Mouse (Mus musculus) G1E (cell line): ENCODE data around the gene Depdc1b. TPM values are rescaled to one million over a fixed set of nuclear protein-coding genes. Genes with fewer than 3 reads are reported as not detected.

Experiments used
- ATAC-seq: 2 replicates; pipeline ENCODE4 v1.8.0; 2016; ENCODE audit warnings: mild to moderate bottlenecking; ENCODE audit not compliant: insufficient number of reproducible peaks, poor library complexity, low FRiP score, severe bottlenecking; ENCODE audit errors: extremely low read depth
- DNase-seq: peaks from one replicate; pipeline ENCODE4 v3.0.0; 2012; ENCODE audit warnings: low spot score
- H3K27me3 ChIP-seq: 2 replicates; pipeline ENCODE4 v1.6.1; 2012; ENCODE audit warnings: mild to moderate bottlenecking, low read length, inconsistent platforms; ENCODE audit not compliant: insufficient read depth
- H3K36me3 ChIP-seq: replicated peaks from 2 replicates; pipeline ENCODE3; 2012; ENCODE audit warnings: mild to moderate bottlenecking, inconsistent platforms
- H3K4me1 ChIP-seq: 2 replicates; pipeline ENCODE4 v1.6.1; 2012; ENCODE audit warnings: low read depth, low read length, inconsistent platforms, mixed read lengths; ENCODE audit not compliant: insufficient read depth
- H3K4me3 ChIP-seq: 2 replicates; pipeline ENCODE4 v1.5.1; 2012; ENCODE audit warnings: low read depth, mild to moderate bottlenecking, inconsistent platforms, low read length, moderate library complexity, mixed read lengths
- H3K9me3 ChIP-seq: replicated peaks from 2 replicates; pipeline ENCODE4 v1.6.1; 2012; ENCODE audit warnings: inconsistent platforms
- CTCF ChIP-seq: IDR thresholded peaks from 2 replicates; pipeline ENCODE4 v1.5.1; 2012; ENCODE audit warnings: low read depth, low read length, inconsistent platforms, mixed read lengths
- GATA1 ChIP-seq: IDR thresholded peaks from 2 replicates; pipeline ENCODE4 v1.6.1; 2012; ENCODE audit warnings: borderline replicate concordance, low read length, inconsistent platforms, mixed read lengths
- GATA2 ChIP-seq: IDR thresholded peaks from 2 replicates; pipeline ENCODE4 v1.6.1; 2012; ENCODE audit warnings: low read depth, low read length, inconsistent platforms, borderline replicate concordance
- POLR2AphosphoS5 ChIP-seq: IDR thresholded peaks from 2 replicates; pipeline ENCODE4 v1.6.1; 2012; ENCODE audit warnings: low read depth, low read length, inconsistent platforms; ENCODE audit not compliant: insufficient replicate concordance
- TAL1 ChIP-seq: conservative IDR thresholded peaks from 2 replicates; pipeline ENCODE4 v1.6.1; 2012; ENCODE audit warnings: low read depth, low read length, inconsistent platforms, mixed read lengths
- polyA plus RNA-seq: library from polyadenylated mRNA; stranded (reverse); fragments of >175 nt; gene quantifications from 2 replicates; pipeline ENCODE4 v1.2.3, GENCODE M21; 2012
- total RNA-seq, 2 experiments: library from RNA; stranded (forward) in 1 of 2; stranded (reverse) in 1 of 2; fragments of 200-1000 nt in 1 of 2; fragments of >200 nt in 1 of 2; fragmentation: Nextera tagmentation in 1 of 2; gene quantifications; 2 replicates each; pipeline ENCODE4 v1.2.3; 2014 to 2017

Gene Depdc1b
- total RNA-seq (2014; fragmentation: Nextera tagmentation) (46.1 and 61.3 TPM in 2 replicates), total RNA-seq (2017) (36.8 and 50.5 TPM in 2 replicates), polyA plus RNA-seq (3.5 and 4.7 TPM in 2 replicates)

DNA sequence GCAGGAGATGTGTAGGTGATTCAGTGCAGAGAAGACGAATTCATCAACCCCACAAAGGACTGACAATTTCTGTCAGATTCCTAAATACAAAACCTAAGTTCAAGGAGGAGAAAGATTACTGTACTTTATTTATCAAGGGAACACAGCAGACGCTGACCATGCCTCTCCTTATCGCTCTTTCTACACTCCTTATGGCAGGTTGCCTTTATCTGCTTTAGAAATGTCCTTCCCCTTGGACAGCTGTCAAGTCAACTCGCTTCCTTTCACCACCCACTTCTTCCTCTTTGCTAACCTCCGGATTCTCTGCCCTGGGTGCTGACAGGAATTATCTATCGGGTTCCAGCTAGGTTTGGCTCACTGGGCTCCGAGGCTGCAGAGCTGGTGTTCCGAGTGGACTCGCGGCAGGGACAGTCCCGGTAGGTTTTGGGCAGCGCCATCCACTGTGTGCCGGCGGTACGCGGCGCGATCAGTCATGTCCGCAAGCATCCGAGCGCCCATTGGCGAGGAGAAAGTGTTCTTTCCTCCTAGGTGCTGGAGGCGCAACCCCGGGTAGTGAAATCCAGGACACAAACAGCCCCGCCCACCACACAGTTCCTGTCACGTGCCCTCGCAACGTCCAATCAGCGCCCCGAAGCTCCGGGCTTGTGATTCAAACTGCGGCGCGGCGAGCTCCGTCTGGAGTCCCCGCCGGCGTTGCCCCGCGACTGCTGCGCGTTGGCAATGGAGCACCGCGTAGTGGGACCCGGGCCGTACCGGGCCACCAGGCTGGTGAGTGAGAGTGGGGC is at the start of gene Depdc1b:
Gene Depdc1b, plus strand, starts transcription at position 631 of the 785 bp plus-strand sequence.
- Histone ChIP-seq H3K4me1 (peaks cover 25% of the 10 kb centered on the region), H3K4me3 (peak within 1 kb of the TSS; percentile 97), H3K27me3 (peaks cover 5% of the 10 kb centered on the region; the same call in 1 of the 2 replicates), H3K36me3 (peaks cover 16% of the 10 kb centered on the region), H3K9me3 (no peaks in the 10 kb centered on the region)
- TF ChIP-seq CTCF (no peak), GATA1 (no peak), TAL1 (peak; percentile 97)
- ATAC-seq (peak; percentile 85), DNase-seq (peak; percentile 93)

DNA sequence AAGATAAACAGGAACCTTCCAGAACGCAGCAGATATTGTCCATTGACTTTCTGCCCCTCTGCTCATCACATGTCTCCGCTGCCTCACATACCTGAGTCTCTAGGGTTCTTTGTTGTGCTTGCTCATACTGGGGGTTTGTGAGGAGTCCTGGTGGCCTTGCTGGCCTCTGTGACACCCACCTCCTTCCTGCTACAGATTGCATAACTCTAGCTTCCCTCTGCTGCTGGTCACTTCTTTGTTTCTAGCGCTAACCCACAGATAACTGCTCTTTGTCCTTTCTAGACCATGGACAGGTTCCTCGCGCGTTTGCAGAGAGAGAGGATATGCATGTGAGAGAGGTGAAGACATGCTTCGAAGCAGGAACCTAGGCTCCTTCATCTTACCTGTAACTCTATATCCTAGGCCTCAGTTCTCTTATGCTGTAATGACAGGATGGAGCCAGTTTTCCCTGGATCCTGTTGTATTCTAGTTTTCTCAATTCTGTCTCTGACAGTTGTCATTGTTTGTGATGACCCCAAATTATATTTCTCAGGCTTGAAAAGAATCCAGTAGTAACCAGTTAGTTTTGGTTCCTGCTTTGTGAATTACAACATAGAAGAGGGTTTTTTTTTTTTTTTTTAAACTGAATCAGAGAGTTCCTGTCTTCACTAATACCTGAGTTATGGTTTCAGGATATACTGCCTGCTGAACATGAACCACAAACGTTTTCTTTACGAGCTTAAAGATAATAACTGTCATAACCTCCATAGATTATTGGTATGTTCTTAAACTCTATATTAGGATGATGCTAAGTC is 48.1 kb upstream of the Depdc1b start:
- Histone ChIP-seq H3K4me1 (peaks cover 6% of the 10 kb centered on the region), H3K36me3 (no peaks in the 10 kb centered on the region), H3K4me3 (no peak overlapping the region), H3K9me3 (no peaks in the 10 kb centered on the region), H3K27me3 (peaks cover 31% of the 10 kb centered on the region)
- ATAC-seq (no peak), DNase-seq (no peak)
- TF ChIP-seq TAL1 (no peak), POLR2AphosphoS5 (no peak), GATA1 (no peak), CTCF (no peak), GATA2 (no peak)

DNA sequence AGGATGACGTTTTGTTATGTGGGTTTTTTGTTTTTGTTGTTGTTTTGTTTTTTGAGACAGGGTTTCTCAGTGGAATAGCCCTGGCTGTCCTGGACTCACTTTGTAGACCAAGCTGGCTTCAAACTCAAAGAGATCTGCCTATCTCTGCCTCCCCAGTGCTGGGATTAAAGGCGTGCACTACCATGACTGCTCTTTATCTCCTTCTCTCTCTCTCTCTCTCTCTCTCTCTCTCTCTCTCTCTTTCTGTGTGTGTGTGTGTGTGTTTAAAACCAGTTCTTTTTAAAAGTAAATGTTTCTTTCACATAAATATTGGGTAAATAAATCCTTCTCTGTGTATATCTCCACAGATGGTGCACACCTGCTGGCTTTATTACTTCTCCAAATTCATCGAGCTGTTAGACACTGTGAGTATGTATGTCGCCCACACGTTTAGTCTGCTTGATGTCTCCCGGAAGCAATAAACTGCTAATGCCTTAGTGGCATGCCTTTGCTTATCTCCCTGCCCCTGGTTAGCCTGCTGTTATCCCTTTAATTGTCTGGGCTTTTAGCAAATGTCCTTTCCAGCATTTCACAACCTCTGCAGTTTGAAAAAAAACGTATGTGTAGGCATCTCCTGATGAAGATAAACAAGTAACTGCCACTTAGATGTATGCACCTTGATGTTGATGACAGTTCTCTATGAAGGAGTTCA is 44.5 kb upstream of the Depdc1b start:
- Histone ChIP-seq H3K27me3 (peaks cover 32% of the 10 kb centered on the region), H3K4me3 (no peak overlapping the region), H3K36me3 (no peaks in the 10 kb centered on the region), H3K9me3 (no peaks in the 10 kb centered on the region), H3K4me1 (peaks cover 6% of the 10 kb centered on the region)
- ATAC-seq (peak; percentile 82), DNase-seq (no peak)
- TF ChIP-seq POLR2AphosphoS5 (no peak), GATA2 (no peak), CTCF (no peak), TAL1 (no peak), GATA1 (no peak)

DNA sequence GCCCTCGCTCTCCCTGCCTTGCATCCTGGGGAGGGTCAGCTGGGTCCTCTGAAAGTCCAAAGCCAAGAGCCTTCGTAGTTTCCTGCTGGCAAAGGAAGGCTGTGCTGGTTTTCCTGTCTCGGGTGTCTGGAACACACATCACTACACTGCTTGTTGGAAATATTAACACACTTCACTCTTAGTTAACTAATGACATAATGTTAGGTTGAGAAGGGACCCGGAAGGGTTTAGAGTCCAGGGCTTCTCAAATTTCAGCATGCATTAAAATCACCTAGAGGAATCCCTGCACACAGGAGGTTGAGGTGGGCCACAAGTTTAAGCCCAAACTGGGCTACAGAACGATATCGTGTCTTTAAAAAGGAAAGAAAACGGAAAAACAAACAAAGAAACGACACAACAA is 43.8 kb upstream of the Depdc1b start:
- H3K4me1 ChIP-seq, result peaks cover 6% of the 10 kb centered on the region
- no peak for TF ChIP-seq CTCF
- no peak for TF ChIP-seq TAL1
- no peak for ATAC-seq
- peaks cover 32% of the 10 kb centered on the region for H3K27me3 ChIP-seq
- H3K9me3 ChIP-seq, result no peaks in the 10 kb centered on the region
- H3K36me3 ChIP-seq, result no peaks in the 10 kb centered on the region
- DNase-seq, result no peak
- no peak overlapping the region for H3K4me3 ChIP-seq

DNA sequence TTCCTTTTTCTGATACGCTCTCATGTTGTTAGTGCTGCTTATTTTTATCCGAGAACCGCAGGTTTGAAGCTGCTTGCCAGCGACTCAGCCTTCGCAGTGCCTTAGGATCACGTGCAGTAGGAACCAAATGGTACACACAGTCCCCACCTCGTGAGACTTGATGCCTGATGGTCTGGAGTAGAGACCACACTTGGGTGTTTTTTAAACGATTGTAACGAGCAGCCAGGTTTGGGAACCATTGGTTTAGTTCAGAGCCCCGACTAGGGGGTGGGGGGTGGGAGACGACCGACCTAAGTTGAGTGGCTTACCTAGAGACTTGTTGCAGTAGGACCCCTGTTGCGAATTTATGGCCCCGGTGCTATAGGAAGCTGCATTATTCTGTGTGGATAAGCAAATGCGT is 43.1 kb upstream of the Depdc1b start:
- H3K9me3 ChIP-seq, result no peaks in the 10 kb centered on the region
- H3K27me3 ChIP-seq, result peaks cover 29% of the 10 kb centered on the region
- peaks cover 6% of the 10 kb centered on the region for H3K4me1 ChIP-seq
- ATAC-seq (no peak), DNase-seq (no peak)
- no peak for TF ChIP-seq GATA1
- no peaks in the 10 kb centered on the region for H3K36me3 ChIP-seq
- no peak overlapping the region for H3K4me3 ChIP-seq

DNA sequence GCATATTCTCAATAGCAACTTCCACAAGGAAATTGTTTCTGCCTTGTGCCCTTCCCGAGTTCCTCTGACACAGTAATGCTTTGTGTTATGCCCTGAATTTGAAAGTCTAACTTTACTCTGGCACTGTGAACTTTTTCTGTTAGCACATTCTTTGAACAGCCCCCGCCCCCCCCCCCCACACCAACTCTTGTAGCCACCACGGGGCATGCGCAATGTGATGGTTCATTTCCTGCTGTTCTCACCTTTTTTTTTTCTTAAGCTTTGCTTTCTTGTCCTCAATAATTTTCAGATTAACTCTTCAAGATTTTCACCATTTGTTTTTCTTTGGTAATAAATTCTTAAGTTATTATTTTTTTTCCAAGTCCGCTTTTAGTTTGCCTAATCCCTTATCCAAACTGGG is 42.7 kb upstream of the Depdc1b start:
- H3K4me3 ChIP-seq, result no peak overlapping the region
- ATAC-seq (no peak), DNase-seq (no peak)
- H3K4me1 ChIP-seq, result peaks cover 6% of the 10 kb centered on the region
- TF ChIP-seq CTCF (no peak), GATA1 (no peak)
- no peaks in the 10 kb centered on the region for H3K36me3 ChIP-seq
- H3K9me3 ChIP-seq, result no peaks in the 10 kb centered on the region
- peaks cover 30% of the 10 kb centered on the region for H3K27me3 ChIP-seq
